Mouse (Mus musculus): ENCODE data around the gene Slc9a3.

Gene Slc9a3

DNA sequence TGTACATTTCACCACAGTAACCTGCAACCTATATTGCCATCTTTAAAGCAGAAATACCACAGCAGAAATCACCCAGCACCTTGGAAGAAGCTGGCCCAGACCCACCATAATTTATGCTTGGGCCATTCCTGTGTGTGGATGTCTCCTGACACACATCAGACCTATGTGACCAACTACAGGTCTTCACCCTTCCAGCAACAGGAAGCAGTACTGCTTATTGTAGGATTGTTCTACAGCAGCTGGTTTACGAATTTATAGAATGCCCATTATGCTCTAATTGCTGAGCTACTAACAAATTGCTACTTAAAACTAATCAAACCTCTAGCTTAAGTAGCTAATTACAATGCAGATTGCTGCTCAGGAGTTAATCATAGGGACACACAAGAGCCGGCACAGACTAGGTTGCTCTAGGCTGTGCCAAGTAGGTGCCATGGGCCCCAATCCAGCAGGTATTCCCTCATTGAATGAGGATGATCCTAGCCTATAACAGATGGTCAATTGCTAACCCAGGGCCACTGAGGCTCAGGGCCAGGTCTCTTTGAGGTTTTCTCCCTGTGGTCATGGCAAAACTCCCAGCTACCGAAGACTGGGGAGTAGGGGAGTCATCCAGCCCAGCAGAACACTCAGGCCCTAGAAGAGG, 24.8 kb downstream of the Slc9a3 start:
- no peak for DNase-seq (ENCODE audit: low spot score)

DNA sequence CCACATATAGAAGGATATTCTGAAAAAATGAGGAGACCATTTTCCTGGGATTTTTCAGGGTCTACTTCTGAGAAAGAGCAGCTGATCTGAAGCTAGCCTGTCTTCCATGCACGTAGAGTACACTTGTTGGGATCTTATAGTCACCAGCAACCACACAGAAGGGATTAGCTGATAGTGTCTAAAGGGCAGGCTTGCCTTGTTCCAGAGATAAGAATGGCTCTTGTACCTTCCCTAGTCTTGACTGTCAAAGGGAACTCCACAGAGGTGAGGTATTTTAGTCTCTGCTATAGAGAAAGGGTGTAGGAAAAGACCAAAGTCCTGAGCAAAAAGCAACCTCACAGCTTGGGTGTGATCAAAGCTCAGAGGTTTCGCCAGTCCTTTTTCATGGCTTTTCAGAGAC, 26.1 kb downstream of the Slc9a3 start:
- no peak for DNase-seq (ENCODE audit: low spot score)

DNA sequence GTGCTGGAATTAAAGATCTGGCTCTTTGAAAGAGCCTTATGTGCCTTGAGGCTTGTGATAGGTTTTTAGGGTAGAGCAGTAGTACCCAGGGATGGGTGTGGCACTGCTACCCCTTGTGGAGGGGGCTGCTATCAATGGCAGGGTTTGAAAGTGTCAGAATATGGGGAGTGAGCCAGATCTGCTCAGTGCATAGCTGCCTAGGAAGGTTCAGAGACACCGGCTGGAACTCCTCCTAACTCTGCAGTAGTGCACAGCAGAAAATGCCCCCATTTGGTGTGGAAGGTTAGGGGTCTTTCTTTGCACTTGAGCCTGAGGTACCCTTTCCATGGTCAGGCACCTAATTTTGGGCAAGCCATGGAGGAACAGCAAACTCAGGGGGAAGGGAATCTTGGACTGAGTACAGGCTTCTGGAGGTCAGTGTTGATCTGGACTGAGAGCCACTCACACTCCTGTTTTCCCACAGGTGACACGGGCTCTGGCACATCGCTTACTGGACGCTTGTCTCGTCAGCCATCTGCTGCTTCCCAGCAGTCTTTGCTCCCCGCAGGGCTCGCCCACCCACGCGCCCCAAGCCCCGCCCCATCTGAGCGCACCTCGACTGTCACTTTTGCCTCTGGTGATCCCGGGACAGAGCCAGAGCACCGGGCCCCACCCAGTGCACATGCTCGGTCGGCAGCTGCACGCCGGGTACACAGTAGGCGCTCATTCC, 45.2 kb downstream of the Slc9a3 start:
- peak; percentile 75 for DNase-seq (ENCODE audit: low spot score)

DNA sequence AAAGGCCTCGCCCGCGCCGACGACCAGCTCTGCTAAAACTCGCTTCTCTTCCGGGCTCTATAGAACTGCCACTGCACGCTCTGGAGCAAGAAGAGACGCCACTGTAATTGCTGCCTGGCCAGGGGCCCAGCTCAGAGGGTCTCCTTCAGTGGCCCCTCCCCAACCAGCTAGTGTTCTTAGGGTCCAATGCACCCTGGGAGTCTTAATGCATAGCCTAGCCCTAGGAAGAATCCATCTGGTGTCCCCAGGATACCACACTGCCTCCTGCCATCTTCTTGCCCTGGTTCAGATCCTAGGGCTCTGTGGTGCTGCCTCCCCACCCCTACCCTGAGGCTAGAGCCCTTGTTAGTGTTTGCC, 45.8 kb downstream of the Slc9a3 start:
- no peak for DNase-seq (ENCODE audit: low spot score)

DNA sequence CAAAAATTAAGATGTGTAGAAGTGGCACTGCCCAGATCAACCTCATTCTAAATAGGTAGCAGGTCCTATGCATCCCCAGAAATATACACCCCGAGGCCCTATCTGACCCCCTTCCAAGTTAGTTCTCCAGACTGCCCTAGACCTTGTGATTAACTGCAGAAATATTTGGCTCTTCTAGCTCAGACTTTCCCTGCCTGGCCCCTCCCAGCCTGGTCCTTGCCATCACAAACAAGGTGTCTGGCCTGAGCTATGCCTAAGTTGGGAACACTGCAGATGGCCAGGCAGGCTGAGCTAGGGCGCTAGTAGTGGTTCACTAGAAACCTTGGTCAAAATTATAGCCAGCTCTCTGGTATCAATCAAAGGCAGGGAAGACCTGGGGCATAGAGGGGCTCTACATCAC, 46.2 kb downstream of the Slc9a3 start:
- DNase-seq (ENCODE audit: low spot score): no peak

DNA sequence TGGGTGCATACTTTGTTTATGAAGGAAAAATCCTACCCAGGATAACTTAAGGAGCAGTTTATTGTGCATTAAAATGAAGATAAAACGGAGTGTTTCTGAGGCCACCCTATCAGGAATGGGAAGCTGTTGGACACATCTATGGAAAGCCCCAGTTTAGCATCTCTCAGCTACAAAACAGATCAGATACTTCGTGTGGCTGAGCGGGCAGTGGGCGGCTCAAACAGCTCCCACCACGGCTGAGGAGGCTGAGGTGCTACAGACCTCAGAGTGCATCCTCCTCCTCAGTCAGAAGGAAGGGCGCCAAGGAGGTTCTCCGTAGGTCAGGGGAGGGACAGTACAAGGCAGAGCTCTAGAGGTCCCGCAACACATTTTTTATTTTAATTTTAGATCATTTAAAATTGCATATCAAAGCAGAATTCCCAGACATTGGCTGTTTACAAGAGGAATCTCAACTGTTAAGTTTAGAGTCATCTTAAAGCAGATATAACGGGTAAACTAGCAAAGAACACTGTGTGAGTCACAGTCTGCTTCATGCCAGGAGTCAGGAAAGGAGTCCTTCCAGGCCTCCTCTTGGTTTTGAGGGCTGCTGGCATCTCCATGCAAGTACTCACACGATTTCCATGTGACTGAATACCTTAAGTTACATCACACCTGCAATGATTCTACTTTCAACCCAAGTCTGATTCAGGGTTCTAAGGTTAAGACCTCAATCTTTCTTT, 48.3 kb downstream of the Slc9a3 start:
- DNase-seq (ENCODE audit: low spot score): no peak

DNA sequence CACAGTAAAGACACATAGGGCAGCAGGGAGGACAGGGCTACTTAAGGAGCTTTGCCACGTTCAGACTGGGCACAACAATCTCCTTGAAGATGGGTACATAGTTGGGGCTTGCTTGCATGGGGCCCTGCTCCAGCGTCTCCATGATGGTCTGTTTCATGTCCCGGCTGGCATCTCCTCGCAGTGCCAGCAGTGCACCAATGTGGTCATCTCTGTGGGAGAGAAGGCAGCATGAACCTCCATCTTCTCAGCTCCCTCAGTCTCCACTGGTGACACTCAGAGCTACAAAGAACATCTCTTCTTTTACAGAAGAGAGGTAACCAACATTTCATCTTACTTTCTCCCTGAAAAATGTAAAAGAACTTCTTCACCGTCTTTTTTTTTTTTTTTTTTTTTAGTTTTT, 50.8 kb downstream of the Slc9a3 start:
- no peak for DNase-seq (ENCODE audit: low spot score)

DNA sequence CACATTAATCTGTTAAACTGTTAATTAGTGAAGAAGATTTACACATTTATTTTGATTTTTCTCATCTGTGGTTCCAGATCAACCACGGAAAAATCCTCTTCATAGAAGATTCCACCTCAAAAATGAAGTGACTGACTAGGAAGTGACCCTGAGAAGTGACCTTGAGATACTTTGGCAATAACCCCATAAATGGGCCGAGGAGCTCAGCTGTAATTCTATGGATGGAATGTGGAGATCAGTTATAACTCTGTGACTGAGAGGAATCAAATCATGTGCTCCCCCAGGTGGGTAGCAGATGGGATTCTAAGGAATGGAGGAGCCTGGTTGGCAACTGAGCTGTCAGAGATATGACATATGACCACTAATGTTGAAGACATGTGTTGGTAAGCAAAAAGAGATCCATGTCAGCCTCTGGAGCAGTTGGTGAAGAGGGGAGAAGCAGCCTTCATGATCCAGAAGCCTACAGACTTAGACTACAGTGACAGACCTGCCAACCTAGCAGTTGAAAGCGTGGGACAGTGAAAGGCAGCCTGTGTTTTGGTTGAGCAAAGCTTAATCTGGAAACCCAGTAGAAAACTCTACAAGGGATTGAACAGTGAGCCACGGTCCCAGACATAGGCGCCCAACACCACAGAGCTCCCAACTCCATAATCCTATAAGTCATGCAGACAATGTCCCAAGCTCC, 61.9 kb downstream of the Slc9a3 start:
- DNase-seq (ENCODE audit: low spot score): no peak

DNA sequence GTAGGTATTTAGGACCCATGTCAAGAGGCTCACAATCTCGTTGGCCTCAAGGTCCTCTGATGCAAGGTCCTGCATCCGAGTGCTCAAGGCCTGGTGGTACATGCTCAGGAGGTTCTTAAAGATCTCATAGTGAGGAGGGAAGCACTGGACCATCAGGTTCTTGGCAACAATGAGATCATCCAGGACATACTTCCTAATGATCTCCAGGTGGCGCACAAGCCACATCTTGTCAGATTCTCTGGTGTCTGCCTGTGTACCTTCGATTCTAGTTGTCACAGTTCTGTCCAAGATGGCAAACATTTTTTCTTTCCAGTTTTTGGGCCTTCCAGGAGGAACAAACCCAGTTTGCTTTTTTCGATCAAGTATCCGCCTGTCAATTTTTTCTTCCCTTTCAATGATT, 71.4 kb downstream of the Slc9a3 start:
- no peak for DNase-seq (ENCODE audit: low spot score)

DNA sequence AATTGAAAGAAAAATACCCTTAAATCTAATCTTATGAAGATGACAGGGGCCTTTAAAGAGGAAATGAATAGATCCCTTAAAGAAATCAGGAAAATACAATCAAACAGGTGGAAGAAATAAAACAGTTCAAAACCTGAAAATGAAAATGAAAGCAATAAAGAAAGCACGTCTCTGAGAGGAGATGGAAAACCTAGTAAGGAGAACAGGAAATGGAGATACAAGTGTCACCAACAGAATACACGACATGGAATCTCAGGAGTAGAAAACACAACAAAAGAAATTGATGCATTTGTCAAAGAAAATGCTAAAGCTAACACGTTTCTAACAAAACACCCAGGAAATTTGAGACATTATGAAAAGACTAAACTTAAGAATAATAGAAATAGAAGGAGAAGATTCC, 75.2 kb downstream of the Slc9a3 start:
- DNase-seq (ENCODE audit: low spot score): no peak

DNA sequence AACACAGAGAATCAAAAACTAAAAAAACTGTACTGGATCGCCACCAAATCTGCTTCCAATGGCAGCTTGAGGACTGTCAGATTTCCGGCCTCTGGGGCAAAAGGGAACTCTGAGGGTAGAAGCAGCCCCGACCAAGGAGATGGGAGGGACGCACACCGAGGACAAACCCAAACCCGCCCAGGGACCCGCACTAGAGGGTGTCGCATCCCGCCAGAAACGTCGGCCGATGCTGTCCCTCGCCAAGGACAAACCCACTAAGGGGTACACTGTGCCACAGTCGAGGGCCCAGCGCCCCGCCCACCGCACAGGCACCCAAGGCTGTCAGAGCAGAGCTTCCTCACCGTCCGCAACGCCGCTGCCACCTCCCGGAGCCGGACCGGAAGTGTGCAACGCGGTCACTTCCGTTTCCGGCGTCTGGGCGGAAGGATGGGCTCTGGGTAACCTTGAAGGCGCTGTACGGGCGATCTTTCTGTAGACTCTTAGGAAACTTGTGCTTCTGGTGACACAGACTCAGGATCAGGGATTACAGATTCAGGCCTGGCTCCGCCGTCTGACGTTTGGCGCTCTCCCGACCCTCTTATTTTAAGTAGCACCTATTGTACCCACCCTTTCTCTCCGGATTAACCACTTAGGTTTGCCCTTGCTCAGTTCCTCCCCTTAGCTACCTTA, 87.2 kb downstream of the Slc9a3 start, which contains the start of gene Exoc3:
TSS of gene Exoc3 (minus strand) at position 416 of the 669 bp plus-strand sequence.
- DNase-seq (ENCODE audit: low spot score): peak; percentile 91

DNA sequence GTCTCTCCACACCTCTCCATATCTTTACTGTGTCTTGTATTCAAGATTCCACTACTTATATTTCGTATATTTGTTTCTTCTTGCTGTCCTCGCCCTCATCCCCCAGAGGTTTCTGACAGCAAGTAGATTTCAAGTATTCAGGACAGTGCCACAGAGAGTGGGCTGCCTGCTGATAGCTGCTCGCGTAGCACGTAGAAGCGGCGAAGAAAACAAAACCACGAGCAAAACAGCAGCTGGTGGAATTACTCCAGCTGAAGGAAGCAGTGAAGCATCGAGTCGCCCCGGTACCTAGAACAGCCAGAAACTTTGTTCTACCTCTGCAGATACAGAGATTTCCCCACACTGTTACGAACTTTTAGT, 87.7 kb downstream of the Slc9a3 start:
- no peak for DNase-seq (ENCODE audit: low spot score)

DNA sequence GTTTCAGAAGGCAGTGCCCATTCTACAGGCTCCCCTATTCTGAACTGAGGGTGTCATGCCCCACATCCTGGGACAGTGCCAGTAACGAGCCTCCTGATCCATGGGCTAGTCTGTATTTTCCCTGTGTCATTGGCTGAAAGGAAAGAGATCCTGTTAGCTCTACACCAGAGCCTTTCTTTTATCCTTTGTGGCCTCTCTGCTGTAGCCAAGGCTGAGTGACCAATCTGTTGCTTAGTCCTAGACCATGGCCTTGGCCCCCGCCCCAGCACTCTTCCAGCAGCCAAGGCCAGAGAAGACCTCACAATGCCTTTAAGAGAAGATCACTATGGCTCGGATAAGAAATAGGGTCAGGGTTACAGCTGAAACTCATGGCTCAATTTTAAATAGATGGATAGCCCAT, 97.2 kb downstream of the Slc9a3 start:
- no peak for DNase-seq (ENCODE audit: low spot score)

Measured in testis, postnatal 10 days (tissue).